Comparison of ENCODE assay signal across 27 mouse cellular contexts in the genomic region with DNA sequence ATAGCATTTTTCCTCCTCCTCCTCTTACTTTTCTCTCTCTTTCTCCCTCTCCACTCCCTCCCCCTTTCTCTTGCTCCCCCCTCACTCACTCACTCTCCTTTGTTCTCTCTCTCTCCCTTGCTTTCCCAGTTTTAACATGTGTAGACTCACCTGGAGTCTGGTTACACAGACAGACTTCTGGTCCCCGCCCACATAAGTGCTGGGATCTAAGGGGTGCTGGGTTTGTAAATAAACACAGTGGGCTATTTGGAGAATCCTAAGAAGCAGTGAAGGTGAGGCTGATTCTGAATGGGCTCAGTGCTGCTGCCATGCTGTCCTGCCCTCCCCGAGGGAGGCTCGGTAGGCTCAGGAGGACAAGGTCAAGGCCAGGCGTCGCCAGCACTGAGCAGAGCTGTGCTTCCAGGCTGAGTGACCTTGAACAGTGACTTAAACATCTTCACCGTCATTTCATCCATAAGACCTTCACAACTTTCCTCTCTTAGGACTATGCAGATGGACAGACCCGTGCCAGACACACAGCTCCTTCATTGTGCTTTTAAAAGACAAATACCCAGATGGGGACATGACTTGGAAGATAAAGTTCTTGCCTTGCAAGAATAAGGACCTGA.
DNase-seq lines count a peak whose midpoint lies in the region; ATAC-seq lines count a peak whose summit lies in the region.
"Had no signal": no experiment of that assay in that cellular context is flagged by ENCODE, and none has a peak within 500 bp of the region (broad histone marks: within the 10 kb centered on the region; RNA-seq: fewer than 3 reads in every experiment).

No protein-coding gene starts in this region.

- peak overlapping the region; percentile 45; the same call in 1 of the 2 replicates for H3K27ac ChIP-seq in hindbrain, embryonic 10.5 days
- no peak overlapping the region for H3K27ac ChIP-seq in hindbrain, embryonic 11.5 days (ENCODE audit: low read depth, low read length)
- 0 out of 2 replicates have a peak overlapping the region, but pooled peaks have one; percentile 19 for H3K27ac ChIP-seq in embryonic facial prominence, embryonic 10.5 days (replicated peaks)
- H3K27ac ChIP-seq in embryonic facial prominence, embryonic 14.5 days (replicated peaks; ENCODE audit: low read depth, low read length) = no peak overlapping the region
- H3K27ac ChIP-seq: embryonic facial prominence, embryonic 13.5 days; forebrain, embryonic 10.5 days; forebrain, embryonic 13.5 days; heart, adult 2 months; hindbrain, embryonic 12.5 days; hindbrain, embryonic 15.5 days had no signal

- no peaks in the 10 kb centered on the region for H3K9me3 ChIP-seq in hindbrain, embryonic 10.5 days
- H3K9me3 ChIP-seq in hindbrain, embryonic 11.5 days (ENCODE audit: control insufficient read depth, low read length) = no peaks in the 10 kb centered on the region
- no peaks in the 10 kb centered on the region for H3K9me3 ChIP-seq in embryonic facial prominence, embryonic 10.5 days
- H3K9me3 ChIP-seq in embryonic facial prominence, embryonic 14.5 days (ENCODE audit: control insufficient read depth, low read length) = no peaks in the 10 kb centered on the region
- H3K9me3 ChIP-seq: embryonic facial prominence, embryonic 13.5 days; forebrain, embryonic 10.5 days; forebrain, embryonic 13.5 days; hindbrain, embryonic 12.5 days; hindbrain, embryonic 15.5 days had no signal

- no peak overlapping the region for H3K9ac ChIP-seq in hindbrain, embryonic 11.5 days (ENCODE audit: low read depth, low read length)
- H3K9ac ChIP-seq in embryonic facial prominence, embryonic 14.5 days (ENCODE audit: low read depth, low read length) = no peak overlapping the region
- H3K9ac ChIP-seq: embryonic facial prominence, embryonic 13.5 days; forebrain, embryonic 13.5 days; hindbrain, embryonic 12.5 days; hindbrain, embryonic 15.5 days had no signal

- H3K4me3 ChIP-seq in hindbrain, embryonic 10.5 days = no peak overlapping the region
- no peak overlapping the region for H3K4me3 ChIP-seq in hindbrain, embryonic 11.5 days (ENCODE audit: low read depth, low read length)
- no peak overlapping the region for H3K4me3 ChIP-seq in embryonic facial prominence, embryonic 10.5 days
- no peak overlapping the region for H3K4me3 ChIP-seq in embryonic facial prominence, embryonic 14.5 days (ENCODE audit: low read depth, low read length)
- H3K4me3 ChIP-seq: embryonic facial prominence, embryonic 13.5 days; forebrain, embryonic 10.5 days; forebrain, embryonic 13.5 days; heart, adult 2 months; hindbrain, embryonic 12.5 days; hindbrain, embryonic 15.5 days had no signal

- intact Hi-C loops in heart, postnatal 14 days (cut with DNase I) = no loop called here

- DNase-seq in adrenal gland, adult 2 months = peak; percentile 56
- DNase-seq in adrenal gland, adult 18-20 months (ENCODE audit: low spot score in 2 of 2) = no peak
- DNase-seq in hindbrain, embryonic 10.5 days (ENCODE audit: low spot score) = no peak
- no peak for DNase-seq in hindbrain, embryonic 11.5 days (ENCODE audit: low spot score)
- DNase-seq in embryonic facial prominence, embryonic 10.5 days (ENCODE audit: low spot score) = no peak
- peak; percentile 31 for DNase-seq in embryonic facial prominence, embryonic 14.5 days (ENCODE audit: low spot score)
- DNase-seq in heart, postnatal 14 days = no peak
- DNase-seq: B cell, adult 2 months; cerebellum, adult 11-12 months; cerebellum, adult 8-10 months; cerebellum, postnatal 14 days; gastrocnemius, postnatal 10 days; gastrocnemius, postnatal 36 days; heart, adult 2 months; heart, postnatal 36 days; kidney, adult 2 months had no signal

- 57% methylated on average over 7 of the region's 7 CpGs for WGBS in hindbrain, embryonic 10.5 days
- 52% methylated on average over 7 of the region's 7 CpGs for WGBS in hindbrain, embryonic 11.5 days
- 64% methylated on average over 7 of the region's 7 CpGs for WGBS in embryonic facial prominence, embryonic 10.5 days
- WGBS in embryonic facial prominence, embryonic 14.5 days = 42% methylated on average over 7 of the region's 7 CpGs

- H3K27me3 ChIP-seq in hindbrain, embryonic 10.5 days (ENCODE audit: insufficient read depth, poor library complexity, severe bottlenecking) = no peaks in the 10 kb centered on the region
- no peaks in the 10 kb centered on the region for H3K27me3 ChIP-seq in hindbrain, embryonic 11.5 days (ENCODE audit: control insufficient read depth, insufficient read depth, low read length)
- H3K27me3 ChIP-seq in embryonic facial prominence, embryonic 10.5 days (replicated peaks; ENCODE audit: low read depth, poor library complexity, severe bottlenecking) = 0 out of 2 replicates have a peak, but pooled peaks cover 3% of the 10 kb centered on the region
- H3K27me3 ChIP-seq in embryonic facial prominence, embryonic 14.5 days (replicated peaks; ENCODE audit: control insufficient read depth, insufficient read depth, low read length) = no peaks in the 10 kb centered on the region
- H3K27me3 ChIP-seq: CH12.LX; embryonic facial prominence, embryonic 13.5 days; forebrain, embryonic 13.5 days; hindbrain, embryonic 12.5 days; hindbrain, embryonic 15.5 days; Patski had no signal

- no peak for ATAC-seq in hindbrain, embryonic 11.5 days (ENCODE audit: low FRiP score)
- ATAC-seq in embryonic facial prominence, embryonic 14.5 days (ENCODE audit: low read depth) = peak; percentile 73; the same call in 1 of the 2 replicates
- ATAC-seq: forebrain, embryonic 13.5 days; forebrain, embryonic 16.5 days; intestine, postnatal 0 days; Patski had no signal

- H3K4me1 ChIP-seq in hindbrain, embryonic 10.5 days (replicated peaks) = peaks cover 21% of the 10 kb centered on the region
- 0 out of 2 replicates have a peak, but pooled peaks cover 2% of the 10 kb centered on the region for H3K4me1 ChIP-seq in hindbrain, embryonic 11.5 days (replicated peaks; ENCODE audit: control insufficient read depth, insufficient read depth, low read length)
- peaks cover 11% of the 10 kb centered on the region; the same call in 1 of the 2 replicates for H3K4me1 ChIP-seq in embryonic facial prominence, embryonic 10.5 days
- no peaks in the 10 kb centered on the region for H3K4me1 ChIP-seq in embryonic facial prominence, embryonic 14.5 days (ENCODE audit: control insufficient read depth, insufficient read depth, low read length)
- H3K4me1 ChIP-seq: embryonic facial prominence, embryonic 13.5 days had no signal

- H3K4me2 ChIP-seq in hindbrain, embryonic 11.5 days (replicated peaks; ENCODE audit: low read depth, low read length) = no peak overlapping the region
- H3K4me2 ChIP-seq in embryonic facial prominence, embryonic 14.5 days (ENCODE audit: low read depth, low read length) = no peak overlapping the region
- H3K4me2 ChIP-seq: embryonic facial prominence, embryonic 13.5 days; forebrain, embryonic 13.5 days; heart, embryonic 11.5 days; hindbrain, embryonic 12.5 days; hindbrain, embryonic 15.5 days had no signal

- no peaks in the 10 kb centered on the region for H3K36me3 ChIP-seq in hindbrain, embryonic 10.5 days
- no peaks in the 10 kb centered on the region for H3K36me3 ChIP-seq in hindbrain, embryonic 11.5 days (ENCODE audit: control insufficient read depth, insufficient read depth, low read length)
- H3K36me3 ChIP-seq in embryonic facial prominence, embryonic 10.5 days (replicated peaks) = no peaks in the 10 kb centered on the region
- no peaks in the 10 kb centered on the region for H3K36me3 ChIP-seq in embryonic facial prominence, embryonic 14.5 days (ENCODE audit: control insufficient read depth, insufficient read depth, low read length)
- H3K36me3 ChIP-seq: embryonic facial prominence, embryonic 13.5 days; forebrain, embryonic 10.5 days; G1E; hindbrain, embryonic 12.5 days; hindbrain, embryonic 15.5 days had no signal

Comparison
In these comparisons a context has a peak if more than half of its experiments do, and no peak if none do; other contexts are left out.
1. DNase-seq: peak in adrenal gland, adult 2 months (single experiment) and embryonic facial prominence, embryonic 14.5 days (single experiment); none in adrenal gland, adult 18-20 months (0 of 2), hindbrain, embryonic 10.5 days (single experiment), hindbrain, embryonic 11.5 days (single experiment), embryonic facial prominence, embryonic 10.5 days (single experiment) and heart, postnatal 14 days (0 of 2).
2. H3K27ac ChIP-seq: peak in hindbrain, embryonic 10.5 days (single experiment) and embryonic facial prominence, embryonic 10.5 days (single experiment); none in hindbrain, embryonic 11.5 days (single experiment) and embryonic facial prominence, embryonic 14.5 days (single experiment).